Mouse (Mus musculus): ENCODE data around the gene Bzw2.
"Not testable (repeated sequence)": the region's sequence is repeated elsewhere in the genome, so short reads cannot be mapped to it uniquely, and the experiment has no call there.

The Bzw2 gene

DNA sequence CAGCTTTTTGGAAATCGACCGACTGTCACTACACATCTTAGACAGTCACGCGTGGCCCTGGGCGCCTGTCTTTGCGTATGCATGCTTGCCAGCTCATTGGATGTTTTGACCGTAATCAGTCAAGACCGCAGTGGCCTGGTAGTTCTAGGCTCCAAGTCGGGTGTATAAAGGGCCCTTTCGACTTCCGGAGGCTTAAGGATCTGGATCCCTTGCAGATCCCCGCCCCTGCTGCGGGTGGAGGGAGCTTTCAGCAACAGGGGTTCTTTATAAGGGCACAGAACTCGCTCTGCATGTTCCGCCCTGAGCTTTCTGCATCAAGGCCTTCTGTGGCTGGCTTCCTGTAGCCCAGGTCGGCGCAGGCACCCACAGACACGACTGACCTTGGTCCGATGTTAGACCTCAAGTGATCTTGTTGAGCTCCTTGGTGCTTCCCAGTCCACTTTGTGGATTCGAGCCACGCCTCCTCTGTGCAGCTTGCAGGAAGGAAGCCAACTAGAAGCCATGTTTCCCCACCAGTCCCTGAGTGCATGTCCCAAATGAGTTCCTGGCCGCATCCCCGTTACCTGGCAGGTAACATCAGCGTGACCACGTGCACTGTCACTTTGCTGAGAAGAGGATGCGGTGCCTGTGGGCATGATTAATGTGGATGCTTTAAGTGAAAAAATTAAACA, at the start of gene Bzw2:
Gene Bzw2, minus strand, starts transcription at position 443 of the 671 bp plus-strand sequence.
- no peak for DNase-seq (ENCODE audit: extremely low read depth, low read depth, low spot score)

GRCm38 (mm10) chr12:36207072-36207799, 49.4 kb upstream of the Bzw2 start:
- DNase-seq (ENCODE audit: extremely low read depth, low read depth, low spot score), result no peak

GRCm38 (mm10) chr12:36205579-36206119, 47.8 kb upstream of the Bzw2 start:
- not testable (repeated sequence) for DNase-seq (ENCODE audit: extremely low read depth, low read depth, low spot score)

DNA sequence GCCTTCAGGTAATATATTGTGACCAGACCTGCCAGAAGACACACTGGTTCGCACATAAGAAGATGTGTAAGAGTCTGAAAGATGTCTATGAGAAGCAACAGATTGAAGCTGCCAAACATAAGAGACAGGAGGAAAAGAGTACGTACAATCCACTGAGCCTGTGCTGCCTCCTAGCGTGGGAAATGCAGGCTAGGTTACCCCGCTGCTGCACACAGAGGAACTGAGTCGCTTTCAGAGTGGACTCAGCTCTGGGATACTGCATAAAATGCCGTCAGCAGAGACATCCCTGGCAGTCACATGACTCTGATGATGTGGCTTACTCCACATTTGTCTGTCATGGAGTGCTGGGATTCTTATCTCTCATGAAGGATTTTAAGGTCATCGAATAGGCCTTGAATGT, 37.1 kb upstream of the Bzw2 start:
- no peak for DNase-seq (ENCODE audit: extremely low read depth, low read depth, low spot score)

GRCm38 (mm10) chr12:36190343-36190742, 32.5 kb upstream of the Bzw2 start:
- no peak for DNase-seq (ENCODE audit: extremely low read depth, low read depth, low spot score)

- DNase-seq (ENCODE audit: extremely low read depth, low read depth, low spot score), result no peak
Observed at GRCm38 (mm10) chr12:36189610-36190009, 31.7 kb upstream of the Bzw2 start.

GRCm38 (mm10) chr12:36187081-36187480, 29.2 kb upstream of the Bzw2 start:
- DNase-seq (ENCODE audit: extremely low read depth, low read depth, low spot score), result no peak

GRCm38 (mm10) chr12:36182570-36182969, 24.7 kb upstream of the Bzw2 start:
- no peak for DNase-seq (ENCODE audit: extremely low read depth, low read depth, low spot score)

GRCm38 (mm10) chr12:36177227-36177626, 19.3 kb upstream of the Bzw2 start:
- no peak for DNase-seq (ENCODE audit: extremely low read depth, low read depth, low spot score)

DNA sequence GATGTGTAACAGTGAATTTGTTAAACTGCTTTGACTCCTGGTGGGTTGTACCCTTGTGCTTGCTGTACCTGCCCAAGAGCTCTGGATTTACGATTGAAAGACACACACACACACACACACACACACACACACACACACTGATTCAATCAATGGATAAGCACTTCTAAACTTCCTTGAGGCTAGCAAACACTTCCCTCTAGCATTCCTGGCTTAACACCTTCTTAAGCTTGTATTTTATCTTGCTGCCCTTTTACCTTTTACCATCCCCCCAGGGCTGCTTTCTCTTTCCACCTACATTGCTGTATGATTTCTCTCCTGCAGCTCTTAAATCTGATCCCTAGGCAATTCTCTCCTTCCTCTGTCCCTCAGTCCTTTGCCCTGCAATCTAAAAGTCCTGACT, 7.4 kb upstream of the Bzw2 start:
- no peak for DNase-seq (ENCODE audit: extremely low read depth, low read depth, low spot score)

GRCm38 (mm10) chr12:36164126-36164791, 6.4 kb upstream of the Bzw2 start:
- no peak for DNase-seq (ENCODE audit: extremely low read depth, low read depth, low spot score)

DNA sequence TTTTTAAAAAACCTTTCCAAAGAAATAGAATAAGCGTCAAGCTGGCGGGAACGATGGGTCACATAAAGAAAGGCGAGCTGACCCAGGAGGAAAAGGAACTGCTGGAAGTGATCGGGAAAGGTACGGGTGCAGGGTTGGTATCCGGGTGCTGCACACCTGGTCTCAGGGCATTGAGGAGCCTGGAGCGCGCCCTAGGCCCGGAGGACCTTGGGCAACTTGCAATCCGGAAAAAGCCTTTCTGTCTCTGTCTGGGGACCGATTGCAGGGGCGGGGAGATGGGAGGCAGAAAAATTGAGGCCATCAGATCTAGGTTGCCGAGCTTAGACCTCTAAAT, 609 bp downstream of the Bzw2 start:
- no peak for DNase-seq (ENCODE audit: extremely low read depth, low read depth, low spot score)

- peak; percentile 54 for DNase-seq (ENCODE audit: extremely low read depth, low read depth, low spot score)
Observed at GRCm38 (mm10) chr12:36156637-36157303, 1.1 kb downstream of the Bzw2 start, which contains the start of gene Ankmy2. TSS of gene Ankmy2 (plus strand) at chr12:36157114.

DNA sequence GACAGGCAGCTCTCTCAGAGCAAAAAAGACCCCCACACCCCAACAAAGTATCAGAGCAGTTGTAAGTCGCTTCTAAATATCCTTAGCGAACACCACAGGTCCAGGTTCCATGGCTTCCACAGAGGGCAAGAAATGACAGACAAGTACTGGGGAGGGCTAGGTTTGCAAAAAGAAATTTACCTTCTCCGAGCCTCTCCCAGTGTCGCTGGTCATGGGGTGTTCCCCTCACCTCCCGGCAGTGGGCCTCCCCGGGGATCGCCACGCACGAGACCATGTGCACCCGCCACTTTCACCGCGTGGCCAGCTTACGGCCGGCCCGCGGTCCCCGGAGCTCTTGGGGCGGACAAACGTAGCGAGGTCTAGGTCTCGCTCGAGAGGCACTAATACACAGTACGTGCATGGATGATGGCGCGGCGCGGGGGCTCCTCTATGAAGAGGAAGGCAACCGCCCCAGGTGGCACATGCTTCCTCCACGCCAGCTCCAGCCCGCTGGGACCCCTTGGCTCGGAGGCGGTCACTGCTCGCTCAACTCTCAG, 1.7 kb downstream of the Bzw2 start:
- DNase-seq (ENCODE audit: extremely low read depth, low read depth, low spot score), result no peak

GRCm38 (mm10) chr12:36155141-36155641, 2.7 kb downstream of the Bzw2 start:
- DNase-seq (ENCODE audit: extremely low read depth, low read depth, low spot score), result no peak

DNA sequence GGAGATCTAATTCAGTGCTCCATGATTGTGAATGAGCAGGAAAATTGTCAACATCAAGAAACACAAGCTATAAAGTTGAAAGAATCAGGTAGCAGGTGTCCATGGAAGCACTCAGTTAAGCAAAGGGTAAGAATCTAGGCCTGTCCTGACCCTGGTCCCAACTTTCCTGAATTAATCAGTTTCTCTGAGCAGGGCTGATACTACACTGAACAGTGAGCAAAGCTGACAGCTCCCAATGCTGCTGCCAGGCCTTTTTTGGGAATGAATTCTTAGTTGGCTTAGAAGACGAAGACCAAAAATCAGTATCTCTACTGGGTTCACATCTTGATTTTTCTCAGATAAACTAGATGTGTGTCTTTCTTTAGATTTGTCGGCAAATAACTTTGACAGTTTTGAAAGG, 7.1 kb downstream of the Bzw2 start:
- no peak for DNase-seq (ENCODE audit: extremely low read depth, low read depth, low spot score)

GRCm38 (mm10) chr12:36150265-36150664, 7.6 kb downstream of the Bzw2 start:
- no peak for DNase-seq (ENCODE audit: extremely low read depth, low read depth, low spot score)

DNA sequence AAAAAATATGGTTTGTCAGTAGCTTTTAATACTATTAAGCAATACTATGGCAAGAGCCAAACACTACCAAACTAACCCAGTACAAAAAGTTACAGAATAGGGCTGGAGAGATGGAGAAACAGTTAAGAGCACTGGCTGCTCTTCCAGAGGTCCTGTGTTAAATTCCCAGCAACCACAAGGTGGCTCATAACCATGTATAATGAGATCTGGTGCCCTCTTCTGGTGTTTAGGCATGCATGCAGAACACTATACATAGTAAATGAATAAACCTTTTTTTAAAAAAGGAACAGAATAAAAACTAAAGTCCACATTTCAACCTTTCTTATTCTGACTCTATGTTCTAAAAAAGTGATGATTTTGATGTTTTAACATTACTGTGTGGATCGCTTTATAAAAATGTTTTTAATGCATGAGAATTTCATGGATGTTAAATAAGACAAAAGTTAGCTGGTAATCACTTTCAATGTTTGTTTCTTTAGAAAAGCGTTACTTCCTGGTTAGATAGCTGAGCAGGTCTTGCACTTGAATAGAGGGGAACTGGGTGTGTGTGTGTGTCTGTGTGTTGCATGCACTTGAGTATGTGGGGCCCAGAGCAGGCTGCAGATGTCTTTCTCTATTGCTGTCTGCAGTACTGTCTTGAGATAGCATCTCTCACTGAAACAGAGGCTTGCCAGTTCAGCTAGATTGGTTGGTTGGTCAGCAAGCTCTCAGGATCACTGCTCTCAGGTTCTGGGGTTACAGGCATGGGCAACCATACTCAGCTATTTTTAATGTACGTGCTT, 11.5 kb downstream of the Bzw2 start:
- no peak for DNase-seq (ENCODE audit: extremely low read depth, low read depth, low spot score)

GRCm38 (mm10) chr12:36140401-36140800, 17.5 kb downstream of the Bzw2 start:
- no peak for DNase-seq (ENCODE audit: extremely low read depth, low read depth, low spot score)

DNA sequence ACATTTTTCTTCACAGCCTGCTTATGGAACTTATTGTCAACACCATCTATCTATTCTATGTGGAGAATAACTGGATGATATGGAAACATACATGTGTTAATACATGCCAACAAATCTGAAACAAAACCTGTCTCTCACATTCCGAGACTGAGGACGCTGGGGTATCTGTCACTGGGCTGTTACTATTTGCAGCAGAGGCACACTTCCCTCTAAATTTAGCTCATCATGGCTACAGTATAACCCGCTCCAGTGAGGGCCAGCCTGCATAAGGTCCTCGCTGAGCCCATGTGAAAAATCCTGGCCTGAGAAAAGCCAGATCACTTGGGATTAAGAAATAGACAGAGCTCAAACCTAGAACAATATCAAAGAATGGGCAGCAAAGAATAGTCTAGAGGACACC, 20.7 kb downstream of the Bzw2 start:
- DNase-seq (ENCODE audit: extremely low read depth, low read depth, low spot score), result no peak

All from fat pad, adult 2 months (tissue).